Mouse (Mus musculus): ENCODE data around the gene Slc25a30. TPM values are rescaled to one million over a fixed set of nuclear protein-coding genes. Genes with fewer than 3 reads are reported as not detected.

Gene Slc25a30
- total and polyA plus RNA-seq, 3 experiments = 9.6 to 18.2 (median 17.0) TPM

DNA sequence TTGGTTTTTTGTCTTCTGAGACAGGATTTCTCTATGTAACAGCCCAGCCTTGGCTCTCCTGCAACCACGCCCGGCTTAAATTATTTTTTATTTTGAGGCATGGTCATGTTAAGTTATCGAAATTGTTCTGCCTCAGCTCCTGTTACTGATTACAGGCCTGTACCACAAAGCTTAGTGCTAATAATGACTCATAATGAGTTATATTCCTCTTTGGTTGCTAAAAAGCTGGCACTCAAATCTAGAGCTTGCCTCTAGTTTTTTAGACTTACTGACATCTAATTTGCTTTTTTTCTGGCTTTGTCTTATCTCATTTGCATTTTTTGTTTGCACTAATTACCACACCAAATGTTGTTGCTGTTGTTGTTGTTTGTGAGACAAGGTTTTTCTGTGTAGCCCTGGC is 49.7 kb upstream of the Slc25a30 start:
- H3K27ac ChIP-seq (ENCODE audit: insufficient read depth, low read depth) = no peak overlapping the region
- no peaks in the 10 kb centered on the region for H3K36me3 ChIP-seq (replicated peaks in 1 of 2; ENCODE audit: control insufficient read depth in 1 of 2, insufficient read depth in 1 of 2, low read length in 1 of 2)
- H3K79me2 ChIP-seq (replicated peaks; ENCODE audit: control insufficient read depth, extremely low read depth, insufficient read depth, poor library complexity, severe bottlenecking) = no peaks in the 10 kb centered on the region
- dilution Hi-C loops (cut with MboI; ENCODE audit: extremely low pct_ligation_motif_present, extremely low pct_unique_long_range_greater_than_20kb, low sequenced_read_pairs) (no loop called here), in situ Hi-C loops (cut with MboI; ENCODE audit: low pct_ligation_motif_present, low pct_unique_long_range_greater_than_20kb, low sequenced_read_pairs) (no loop called here)
- no peaks in the 10 kb centered on the region for H3K9me3 ChIP-seq (replicated peaks; ENCODE audit: low read length)
- peaks cover 0 to 37% of the 10 kb centered on the region in 2 experiments; a peak in 2 of 4 replicates for H3K4me1 ChIP-seq (ENCODE audit: control insufficient read depth in 1 of 2, insufficient read depth in 2 of 2)
- H3K27me3 ChIP-seq (replicated peaks) = peaks cover 2% of the 10 kb centered on the region
- TF ChIP-seq TCF12 (IDR thresholded peaks at IDR 0.05; ENCODE audit: low read depth, low read length) (no peak), ZMIZ1 (IDR thresholded peaks at IDR 0.05; ENCODE audit: low read depth, low read length) (no peak), RCOR1 (conservative IDR thresholded peaks at IDR 0.05; ENCODE audit: low read depth, low read length) (no peak), MYC (IDR thresholded peaks at IDR 0.05; ENCODE audit: low read depth, low read length) (no peak), IRF4 (IDR thresholded peaks at IDR 0.05; ENCODE audit: low read depth, low read length) (no peak), MAX (IDR thresholded peaks at IDR 0.05; ENCODE audit: low read length) (no peak), POLR2AphosphoS2 (IDR thresholded peaks at IDR 0.05; ENCODE audit: low read depth, low read length) (no peak), RAD21 (IDR thresholded peaks at IDR 0.05; ENCODE audit: low read depth, low read length) (no peak), ETS1 (conservative IDR thresholded peaks at IDR 0.05; ENCODE audit: low read depth, low read length) (no peak), MAFK (IDR thresholded peaks at IDR 0.05; ENCODE audit: insufficient replicate concordance, low read length) (no peak), GABPA (IDR thresholded peaks at IDR 0.05; ENCODE audit: insufficient replicate concordance, low read depth, low read length) (no peak), CHD1 (IDR thresholded peaks at IDR 0.05; ENCODE audit: low read depth, low read length) (no peak), MXI1 (IDR thresholded peaks at IDR 0.05; ENCODE audit: low read depth, low read length) (no peak)
- DNase-seq (ENCODE audit: extremely low read depth) = no peak
- H3K4me3 ChIP-seq (replicated peaks in 1 of 3; ENCODE audit: low read depth in 2 of 3, low read length in 2 of 3, poor library complexity in 1 of 3) = no peak overlapping the region
- no peak overlapping the region for H3K4me2 ChIP-seq (ENCODE audit: insufficient read depth, low read depth, poor library complexity, severe bottlenecking)
- no peak overlapping the region for H3K9ac ChIP-seq (ENCODE audit: insufficient read depth, low read depth)

DNA sequence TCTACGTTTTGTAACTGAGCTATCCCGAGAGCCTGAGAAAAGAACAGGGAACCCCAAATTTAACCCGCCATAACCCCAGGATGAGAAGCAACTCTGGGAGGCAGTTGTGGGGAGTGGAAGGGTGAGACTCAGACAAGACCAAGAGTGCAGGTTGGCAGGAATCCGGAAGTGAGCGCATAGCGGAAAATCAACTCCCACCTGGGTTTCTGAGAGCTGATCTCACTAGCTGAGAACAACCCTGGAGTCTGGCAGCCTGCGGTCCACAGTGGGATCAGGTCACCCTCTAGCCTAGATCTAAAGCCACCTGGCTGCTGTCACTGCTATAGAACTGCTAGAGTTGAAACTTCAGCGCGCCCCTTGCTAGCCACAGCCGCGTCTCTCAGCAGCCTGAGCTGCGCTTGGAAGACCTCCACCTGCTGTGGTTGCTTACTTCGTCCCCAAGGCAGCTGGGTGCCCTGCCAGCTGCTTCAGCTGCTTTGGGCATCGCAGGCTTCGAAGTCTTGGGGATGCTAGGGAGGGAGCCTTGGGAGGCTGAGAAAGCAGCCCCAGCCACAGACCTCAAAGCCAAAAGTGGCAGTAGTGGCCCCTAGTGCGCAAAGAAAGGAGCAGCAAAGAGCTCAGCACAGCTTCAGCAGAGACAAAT is 48.0 kb upstream of the Slc25a30 start:
- Histone ChIP-seq H3K9me3 (replicated peaks; ENCODE audit: low read length) (no peaks in the 10 kb centered on the region), H3K4me3 (replicated peaks in 1 of 3; ENCODE audit: low read depth in 2 of 3, low read length in 2 of 3, poor library complexity in 1 of 3) (peak overlapping the region; percentile 56 to 64 (median 60)), H3K36me3 (replicated peaks in 1 of 2; ENCODE audit: control insufficient read depth in 1 of 2, insufficient read depth in 1 of 2, low read length in 1 of 2) (no peaks in the 10 kb centered on the region), H3K4me2 (ENCODE audit: insufficient read depth, low read depth, poor library complexity, severe bottlenecking) (peak overlapping the region; percentile 67), H3K27ac (ENCODE audit: insufficient read depth, low read depth) (peak overlapping the region; percentile 75), H3K27me3 (replicated peaks) (peaks cover 2% of the 10 kb centered on the region), H3K4me1 (ENCODE audit: control insufficient read depth in 1 of 2, insufficient read depth in 2 of 2) (peaks cover 0 to 37% of the 10 kb centered on the region in 2 experiments; a peak in 2 of 4 replicates), H3K79me2 (replicated peaks; ENCODE audit: control insufficient read depth, extremely low read depth, insufficient read depth, poor library complexity, severe bottlenecking) (no peaks in the 10 kb centered on the region), H3K9ac (ENCODE audit: insufficient read depth, low read depth) (peak overlapping the region; percentile 70)
- DNase-seq (ENCODE audit: extremely low read depth) = peak; percentile 87
- TF ChIP-seq POLR2AphosphoS2 (IDR thresholded peaks at IDR 0.05; ENCODE audit: low read depth, low read length) (no peak), CTCF (conservative IDR thresholded peaks at IDR 0.05 in 1 of 2, IDR thresholded peaks at IDR 0.05 in 1 of 2; ENCODE audit: low read depth in 2 of 2, low read length in 2 of 2) (peak in 1 of 2 experiments; percentile 44; a peak in 2 of 4 replicates), MAX (IDR thresholded peaks at IDR 0.05; ENCODE audit: low read length) (peak; percentile 56; the same call in 1 of the 2 replicates), MXI1 (IDR thresholded peaks at IDR 0.05; ENCODE audit: low read depth, low read length) (peak; percentile 85), EP300 (IDR thresholded peaks at IDR 0.05; ENCODE audit: low read length) (peak; percentile 31; the same call in 1 of the 2 replicates), POLR2A (IDR thresholded peaks at IDR 0.05; ENCODE audit: low read depth, low read length) (peak; percentile 56), GABPA (IDR thresholded peaks at IDR 0.05; ENCODE audit: insufficient replicate concordance, low read depth, low read length) (no peak), ZMIZ1 (IDR thresholded peaks at IDR 0.05; ENCODE audit: low read depth, low read length) (peak; percentile 67; the same call in 1 of the 2 replicates), TCF12 (IDR thresholded peaks at IDR 0.05; ENCODE audit: low read depth, low read length) (peak; percentile 48; the same call in 1 of the 2 replicates), USF2 (conservative IDR thresholded peaks at IDR 0.05; ENCODE audit: low read depth, low read length) (no peak), IRF4 (IDR thresholded peaks at IDR 0.05; ENCODE audit: low read depth, low read length) (no peak), BHLHE40 (IDR thresholded peaks at IDR 0.05; ENCODE audit: low read depth, low read length) (peak; percentile 13; the same call in 1 of the 2 replicates), ETS1 (conservative IDR thresholded peaks at IDR 0.05; ENCODE audit: low read depth, low read length) (peak; percentile 51), SIN3A (IDR thresholded peaks at IDR 0.05; ENCODE audit: low read length) (peak; percentile 11; the same call in 1 of the 2 replicates), TBP (conservative IDR thresholded peaks at IDR 0.05; ENCODE audit: low read depth, low read length) (0 out of 2 replicates have a peak, but pooled peaks have one; percentile 29), UBTF (IDR thresholded peaks at IDR 0.05; ENCODE audit: low read depth, low read length) (peak; percentile 68; the same call in 1 of the 2 replicates), NRF1 (IDR thresholded peaks at IDR 0.05; ENCODE audit: low read depth, low read length) (0 out of 2 replicates have a peak, but pooled peaks have one; percentile 11), JUN (IDR thresholded peaks at IDR 0.05; ENCODE audit: insufficient read depth, low read depth, low read length) (peak; percentile 40), ELF1 (IDR thresholded peaks at IDR 0.05; ENCODE audit: low read depth, low read length) (peak; percentile 91), RAD21 (IDR thresholded peaks at IDR 0.05; ENCODE audit: low read depth, low read length) (no peak; the same call in 1 of the 2 replicates), CHD2 (IDR thresholded peaks at IDR 0.05; ENCODE audit: low read length) (0 out of 2 replicates have a peak, but pooled peaks have one; percentile 40), MAZ (IDR thresholded peaks at IDR 0.05; ENCODE audit: low read depth, low read length) (no peak), JUND (conservative IDR thresholded peaks at IDR 0.05; ENCODE audit: low read depth, low read length) (0 out of 2 replicates have a peak, but pooled peaks have one; percentile 10)
- dilution Hi-C loops (cut with MboI; ENCODE audit: extremely low pct_ligation_motif_present, extremely low pct_unique_long_range_greater_than_20kb, low sequenced_read_pairs) = no loop called here
- in situ Hi-C loops (cut with MboI; ENCODE audit: low pct_ligation_motif_present, low pct_unique_long_range_greater_than_20kb, low sequenced_read_pairs) = no loop called here
